Mouse (Mus musculus) heart, adult 18-20 months (tissue): ENCODE measurements at regions not wholly inside any gene's neighbourhood (a gene's known extent, or its start where the extent isn't known, plus 50 kb on each side); places are given as distances from the start of the nearest gene placed in this dataset.
"Not testable (repeated sequence)": the region's sequence is repeated elsewhere in the genome, so short reads cannot be mapped to it uniquely, and the experiment has no call there.

Experiments
- DNase-seq, 2 experiments: peaks; one replicate each; pipeline ENCODE4 v3.0.0; 2021 to 2022; ENCODE audit warnings: mixed read lengths in 1 of 2

DNA sequence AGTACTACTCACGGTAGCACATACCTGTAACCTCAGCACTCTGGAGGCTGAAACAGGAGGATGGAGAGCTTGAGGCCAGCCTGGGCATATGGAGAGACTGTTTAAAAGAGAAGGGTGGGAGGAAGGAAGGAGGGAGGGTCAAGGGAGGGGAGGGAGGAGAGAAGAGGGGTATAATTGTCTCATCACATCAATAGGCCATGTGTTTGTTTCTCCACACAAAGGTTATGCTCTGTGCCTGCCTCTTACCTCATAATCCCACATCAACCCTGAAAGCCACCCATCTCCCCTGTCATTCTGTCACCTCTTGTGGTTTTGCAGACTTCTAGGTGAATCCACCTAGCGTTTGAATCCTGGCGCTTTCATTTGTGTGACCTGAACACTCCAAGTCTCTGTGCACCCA is 210.3 kb downstream of the Trim29 start:
- no peak for DNase-seq

DNA sequence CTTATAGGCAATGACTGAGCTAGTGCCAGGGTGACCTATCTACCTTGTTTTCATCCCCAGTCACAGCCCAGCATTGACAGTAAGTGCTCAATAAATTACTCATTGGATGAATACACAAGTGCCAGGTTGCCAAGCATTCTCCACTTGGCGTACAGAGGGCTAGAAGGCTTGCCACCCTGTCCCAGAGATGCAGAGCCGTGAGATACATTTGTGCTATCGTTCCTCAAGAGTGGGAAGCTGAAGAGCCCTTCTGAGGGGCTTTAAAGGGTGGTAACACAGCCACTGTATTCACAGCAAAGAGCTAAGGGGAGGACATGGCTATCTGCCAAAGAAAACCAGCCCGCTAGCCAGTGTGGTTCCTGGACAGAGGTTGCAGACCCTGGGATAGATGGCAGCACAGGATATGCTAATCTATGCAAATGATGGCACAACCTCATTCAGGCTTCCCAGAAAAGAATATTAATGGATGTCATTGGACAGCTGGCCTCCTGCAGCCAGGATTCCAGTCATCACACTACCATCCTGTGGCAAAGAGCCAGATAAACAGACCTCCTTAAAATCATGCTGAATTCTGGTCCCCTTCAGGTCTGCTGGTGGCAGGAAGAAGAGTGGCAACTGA is 214.4 kb downstream of the Trim29 start:
- no peak for DNase-seq

DNA sequence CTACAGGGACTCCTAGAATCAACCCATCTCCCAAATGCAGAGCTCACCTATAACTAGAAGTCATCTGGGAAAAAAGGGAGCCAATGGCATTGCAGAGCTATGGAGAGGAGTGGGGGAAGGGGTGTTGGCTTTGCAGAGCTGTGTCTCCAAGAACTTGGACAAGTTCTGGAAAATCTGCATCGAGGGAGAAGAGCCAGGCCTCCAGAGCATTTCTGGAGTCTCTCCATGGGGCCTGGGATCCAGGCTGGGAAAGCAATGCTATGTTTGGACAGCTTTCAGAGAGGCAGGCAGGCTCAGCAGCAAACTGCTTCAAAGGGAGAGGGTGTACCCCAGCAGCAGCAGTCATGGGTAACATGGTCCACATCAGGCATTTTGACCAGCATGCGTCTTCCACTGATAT is 211.6 kb upstream of the Nectin1 start:
- no peak for DNase-seq

DNA sequence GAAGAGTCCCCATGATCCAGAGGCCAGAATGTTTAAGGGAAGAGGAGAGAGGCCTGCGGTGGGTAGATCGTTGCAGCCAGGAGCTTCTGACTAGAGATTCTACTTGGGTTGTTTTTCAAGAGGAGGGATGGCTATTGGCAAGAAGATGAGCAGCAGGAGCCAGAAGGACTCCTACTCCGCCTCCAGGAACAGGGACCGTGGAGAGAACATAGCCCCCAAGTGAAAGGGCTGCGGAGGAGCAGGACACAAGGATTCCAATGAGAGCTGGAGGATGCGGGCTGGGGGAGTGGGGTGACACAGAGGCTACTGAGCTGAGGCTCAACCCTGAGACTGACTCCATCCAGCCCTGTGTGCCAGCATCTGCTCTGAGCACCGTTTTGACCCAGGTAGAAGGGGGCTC is 207.8 kb upstream of the Nectin1 start:
- no peak for DNase-seq

DNA sequence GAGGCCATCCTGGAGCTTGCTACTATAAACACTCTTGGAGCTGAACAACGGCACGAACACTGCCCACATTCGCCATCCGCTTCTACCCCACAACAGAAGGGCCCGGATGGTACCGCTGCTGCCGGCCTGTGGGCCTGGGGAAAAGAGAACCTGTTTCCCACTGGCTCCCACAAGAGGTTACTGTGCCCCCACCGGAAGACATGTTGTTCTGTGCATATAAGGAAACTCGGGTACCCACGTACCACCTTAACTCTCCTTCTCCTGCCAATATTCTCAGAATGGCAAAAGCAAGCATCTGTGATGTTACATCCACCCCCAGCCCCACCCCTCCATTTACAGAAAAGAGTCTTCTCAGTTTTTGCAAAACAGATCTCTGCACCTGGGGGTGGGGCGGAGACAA is 206.7 kb upstream of the Nectin1 start:
- no peak for DNase-seq

DNA sequence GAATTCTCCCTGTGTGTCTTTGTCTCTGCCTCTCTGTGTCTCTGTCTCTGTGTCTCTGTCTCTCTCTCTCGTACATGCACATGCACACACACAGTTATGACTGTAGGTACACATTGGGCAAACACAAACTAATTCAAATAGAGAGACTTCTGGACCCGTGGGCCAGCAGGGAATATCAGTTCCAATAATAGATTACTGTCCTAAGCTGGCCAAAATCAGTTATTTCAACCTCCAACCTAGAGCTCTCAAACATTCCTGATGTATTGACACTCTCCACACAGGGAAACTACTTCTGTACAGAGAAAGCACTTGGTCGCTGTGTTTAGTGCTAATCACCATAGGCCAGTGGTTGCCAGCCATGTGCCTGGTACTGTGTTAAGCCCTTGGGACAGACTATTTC is 203.7 kb upstream of the Nectin1 start:
- DNase-seq = no peak

DNA sequence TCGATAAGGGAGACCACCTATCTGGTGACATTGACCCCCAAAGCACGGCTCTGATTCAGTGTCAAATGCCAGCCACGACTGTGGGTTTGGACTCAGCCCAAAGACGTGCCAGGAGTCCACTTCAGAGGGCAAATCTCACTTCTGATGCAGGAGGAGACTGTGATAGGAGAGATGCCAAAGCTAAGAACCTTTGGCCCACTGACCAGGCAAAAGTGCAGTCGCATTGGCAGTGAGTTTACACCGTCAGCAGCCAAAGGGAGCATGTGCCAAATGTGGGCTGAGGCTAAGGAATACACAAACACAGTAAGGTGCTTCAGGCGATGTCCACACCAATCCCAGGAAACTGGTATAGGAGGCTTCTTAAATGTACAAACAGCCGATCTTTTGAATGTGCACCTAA is 202.6 kb upstream of the Nectin1 start:
- peak; percentile 72 to 78 for DNase-seq

DNA sequence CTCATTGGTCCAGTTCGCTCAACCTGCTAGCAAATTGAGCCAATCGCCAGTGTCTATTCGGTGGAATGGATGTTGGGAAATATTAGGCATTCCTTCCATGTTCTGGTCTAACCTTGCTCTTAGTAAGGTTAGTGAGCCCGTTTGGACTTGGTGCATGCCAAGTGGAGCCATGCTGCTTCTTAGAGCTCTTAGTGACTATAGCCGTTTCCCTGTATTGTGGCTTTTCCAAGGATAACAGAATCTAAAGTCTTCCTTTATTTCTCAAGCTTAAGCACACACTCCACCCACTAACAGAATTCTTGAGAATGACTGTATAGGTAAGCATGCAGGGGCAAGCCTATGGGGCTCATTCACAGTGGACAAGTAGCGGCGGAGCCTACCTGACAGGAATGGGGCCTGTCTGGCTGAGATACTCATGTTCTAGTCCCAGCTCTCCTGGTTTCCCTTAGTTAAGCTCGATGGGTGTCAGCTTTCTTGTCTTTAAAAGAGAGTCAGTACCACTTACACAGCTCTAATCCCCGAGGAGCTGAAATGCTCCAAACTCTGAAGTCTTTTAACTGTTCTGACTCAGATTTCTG is 201.6 kb upstream of the Nectin1 start:
- no peak for DNase-seq

DNA sequence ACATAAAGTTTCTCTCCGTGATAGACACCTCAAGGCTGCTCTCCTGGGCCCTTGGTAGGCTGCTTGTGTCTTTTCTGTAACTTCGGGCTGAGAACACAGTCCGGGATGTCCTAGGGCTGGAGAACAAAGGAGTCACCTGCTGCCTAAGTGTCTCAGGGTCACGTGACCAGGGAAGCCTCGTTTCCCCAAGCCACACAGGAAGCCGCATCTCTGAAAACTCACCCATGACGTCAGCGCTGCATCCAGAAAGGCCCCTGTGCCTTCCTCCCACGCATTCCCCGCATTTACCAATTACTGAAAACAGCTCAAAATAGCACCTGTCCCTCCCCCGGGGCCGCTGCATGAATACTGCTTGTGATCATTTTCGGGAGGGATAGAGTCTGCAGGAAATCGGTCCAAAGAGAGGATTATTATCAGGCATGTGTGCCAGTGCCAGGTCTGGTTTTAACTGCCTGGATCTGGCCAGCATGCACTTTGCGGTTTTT is 198.7 kb upstream of the Nectin1 start:
- peak; percentile 8 to 22 for DNase-seq

DNA sequence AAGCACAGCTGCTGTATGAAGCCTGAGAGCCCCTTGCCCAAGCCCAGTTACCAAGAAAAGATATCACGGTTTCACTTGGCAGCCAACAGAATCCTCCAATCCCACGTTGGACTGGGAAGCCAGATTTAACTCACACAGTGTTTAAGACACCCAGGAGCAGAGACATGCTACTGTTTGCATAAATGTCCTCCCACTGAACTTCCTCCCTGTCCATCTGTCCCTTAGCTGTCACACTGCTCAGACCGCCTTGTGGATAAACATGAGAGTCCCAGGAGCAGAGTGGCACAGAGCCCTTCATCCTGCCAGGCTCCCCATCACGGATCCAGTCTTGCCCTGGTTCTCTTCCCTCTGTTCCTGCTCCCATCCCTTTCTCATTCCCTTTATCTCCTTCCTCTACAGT is 194.9 kb upstream of the Nectin1 start:
- DNase-seq = no peak

DNA sequence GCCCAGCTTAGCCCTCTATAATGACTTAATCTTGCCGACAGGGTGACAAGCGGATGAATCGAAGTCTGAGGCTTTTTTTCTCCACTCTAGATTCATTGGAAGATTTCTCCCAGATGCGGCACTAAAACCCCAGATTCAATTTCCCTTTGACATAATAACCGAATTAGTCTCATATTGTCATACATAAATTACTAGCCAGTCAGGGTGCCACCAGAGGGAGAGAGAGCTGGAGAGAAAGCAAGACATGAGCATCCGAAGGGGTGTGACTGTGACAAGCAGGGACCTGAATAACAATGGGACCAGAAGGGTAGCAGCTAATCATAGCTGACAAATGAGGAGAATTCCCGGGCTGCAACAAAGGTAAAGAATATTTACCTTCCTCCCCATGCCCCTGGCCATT is 194.5 kb upstream of the Nectin1 start:
- DNase-seq = no peak

DNA sequence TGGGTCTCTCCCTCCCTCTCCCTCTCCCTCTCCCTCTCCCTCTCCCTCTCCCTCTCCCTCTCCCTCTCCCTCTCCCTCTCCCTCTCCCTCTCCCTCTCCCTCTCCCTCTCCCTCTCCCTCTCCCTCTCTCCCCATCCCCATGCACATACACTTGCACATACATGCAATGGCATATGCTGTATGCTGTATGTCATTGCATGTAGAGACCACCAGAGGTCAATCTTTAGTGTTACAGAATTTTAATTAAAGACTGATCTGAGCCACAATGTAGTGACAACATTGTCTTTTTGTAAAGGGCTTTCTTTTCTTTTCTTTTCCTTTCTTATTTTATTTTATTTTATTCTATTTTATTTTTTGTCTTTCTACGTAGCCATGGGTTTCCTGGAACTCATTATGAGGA is 191.0 kb upstream of the Nectin1 start:
- not testable (repeated sequence) for DNase-seq

DNA sequence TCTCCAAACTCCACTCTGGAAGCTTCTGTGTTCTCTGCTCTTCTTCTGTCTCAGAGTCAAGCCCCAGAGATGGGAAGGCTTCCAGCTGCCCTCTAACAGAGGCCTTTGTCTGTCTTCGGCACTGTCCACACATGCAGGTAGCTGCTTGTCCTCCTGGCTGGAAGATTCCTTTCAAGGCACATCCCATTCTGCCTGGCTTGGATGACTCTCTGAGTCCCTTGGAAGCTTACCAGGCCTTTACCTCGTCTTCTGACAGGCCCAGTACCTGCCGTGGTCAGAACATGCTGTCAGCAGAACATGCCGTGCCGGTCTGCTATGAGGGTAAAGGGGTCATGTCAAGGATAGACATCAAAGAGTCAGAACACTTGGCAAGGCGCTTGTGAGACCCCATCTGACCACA is 181.8 kb upstream of the Nectin1 start:
- no peak for DNase-seq

DNA sequence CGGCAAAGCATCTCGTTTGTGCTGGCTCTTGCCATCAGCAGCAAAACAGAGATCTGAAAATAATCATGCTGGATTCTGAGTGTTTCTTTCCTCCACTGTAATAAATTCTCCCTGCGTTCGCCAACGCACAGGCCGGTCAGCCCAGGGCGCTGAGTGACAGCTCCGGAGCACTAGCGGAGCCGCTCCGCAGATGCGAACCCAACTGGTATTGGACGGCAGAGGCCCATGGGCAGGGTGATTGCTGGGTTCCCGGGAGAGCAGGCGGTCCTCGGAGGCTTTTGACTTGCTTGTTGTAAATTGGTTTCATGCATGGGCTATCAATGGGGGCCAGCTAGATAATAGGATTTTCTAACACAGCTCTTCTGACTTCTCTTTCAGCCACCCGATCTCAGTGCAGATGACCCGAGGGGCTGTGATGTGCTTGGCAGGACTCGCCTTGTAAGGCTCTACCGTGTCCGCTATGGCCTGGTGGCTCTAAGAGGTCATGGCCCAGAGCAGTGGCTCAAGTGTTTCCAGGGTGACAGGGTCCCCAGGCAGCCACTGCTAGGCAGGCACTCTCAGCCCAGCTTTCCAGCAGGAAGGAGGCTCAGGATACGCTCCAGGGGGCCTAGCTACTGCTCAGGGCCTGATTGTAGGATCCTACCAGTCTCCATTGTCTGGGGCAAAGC is 179.4 kb upstream of the Nectin1 start:
- no peak for DNase-seq

DNA sequence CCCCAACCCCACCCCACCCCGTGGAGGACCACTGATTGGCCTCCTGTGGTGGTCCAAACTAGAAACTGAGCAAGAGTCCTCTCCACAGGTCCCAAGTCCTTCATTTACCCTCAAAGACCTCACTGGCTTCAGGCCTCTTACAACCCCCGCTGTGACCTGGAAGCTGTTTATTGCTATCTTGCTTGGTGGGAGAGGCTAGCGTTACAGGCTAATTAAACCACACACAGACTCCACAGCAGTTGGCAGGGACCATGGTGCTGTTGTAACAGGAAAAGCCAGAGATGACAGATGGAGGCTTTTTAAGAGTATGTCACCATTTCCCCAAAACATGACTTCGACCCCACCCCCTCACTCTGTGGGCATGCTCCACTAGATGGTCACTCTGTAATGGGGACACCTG is 174.9 kb upstream of the Nectin1 start:
- no peak for DNase-seq

DNA sequence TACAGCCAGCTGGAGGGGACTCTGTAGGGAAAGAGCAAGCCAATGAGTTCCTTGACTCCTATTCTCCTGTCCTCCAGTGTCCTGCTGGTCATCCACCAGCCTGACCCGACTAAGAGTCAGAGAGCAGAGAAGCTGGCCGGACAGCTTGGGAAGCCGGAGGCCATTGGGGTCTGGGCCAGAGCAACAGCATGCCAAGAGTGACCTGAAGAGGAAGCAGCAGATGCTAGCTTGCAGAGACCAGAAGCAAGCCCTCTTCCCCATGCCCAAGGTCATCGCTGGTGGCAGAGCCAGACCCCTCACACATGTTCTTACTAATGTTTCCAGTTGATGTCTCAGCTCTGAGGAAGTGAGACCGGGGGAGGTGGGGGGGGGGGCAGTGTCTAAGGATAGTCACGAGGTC is 172.7 kb upstream of the Nectin1 start:
- peak; percentile 7 to 11 for DNase-seq

DNA sequence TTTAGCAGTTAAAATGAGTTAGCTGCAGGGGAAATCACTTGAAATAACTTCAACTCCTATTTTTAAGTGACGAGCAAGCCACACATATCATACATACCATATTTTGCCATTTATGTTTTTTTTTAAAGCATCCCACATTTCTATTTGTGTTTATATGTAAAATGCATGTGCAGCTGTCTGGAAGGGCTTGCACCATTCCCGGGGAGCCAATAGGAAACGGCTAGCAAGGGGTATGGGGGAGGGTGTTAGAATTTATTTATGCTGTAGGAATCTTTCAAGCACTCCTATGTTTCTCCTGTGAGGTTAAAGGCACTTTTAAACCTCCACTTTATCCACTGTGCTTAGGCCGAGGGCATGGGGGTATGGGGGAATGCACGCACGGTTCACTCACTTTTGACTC is 168.1 kb upstream of the Nectin1 start:
- DNase-seq = no peak

DNA sequence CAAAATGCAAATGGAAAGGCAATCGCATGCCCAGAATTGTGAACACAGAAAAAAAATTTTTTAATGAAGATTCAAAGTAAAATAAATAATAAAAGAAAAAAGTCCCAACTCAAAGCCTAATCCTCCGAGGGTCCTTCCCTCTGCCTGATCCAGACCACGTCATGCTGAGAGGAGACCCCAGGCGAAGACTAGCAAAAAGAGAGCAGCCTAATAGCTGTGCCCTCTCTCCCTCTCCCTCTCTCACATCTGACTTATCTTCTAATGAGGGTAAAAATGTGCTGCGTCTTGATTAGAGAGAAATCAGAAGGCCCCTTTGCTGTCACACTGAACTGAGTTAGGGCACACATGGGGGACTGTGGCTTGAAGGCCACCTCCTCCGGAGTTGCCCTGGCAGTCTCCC is 163.1 kb upstream of the Nectin1 start:
- DNase-seq = no peak

DNA sequence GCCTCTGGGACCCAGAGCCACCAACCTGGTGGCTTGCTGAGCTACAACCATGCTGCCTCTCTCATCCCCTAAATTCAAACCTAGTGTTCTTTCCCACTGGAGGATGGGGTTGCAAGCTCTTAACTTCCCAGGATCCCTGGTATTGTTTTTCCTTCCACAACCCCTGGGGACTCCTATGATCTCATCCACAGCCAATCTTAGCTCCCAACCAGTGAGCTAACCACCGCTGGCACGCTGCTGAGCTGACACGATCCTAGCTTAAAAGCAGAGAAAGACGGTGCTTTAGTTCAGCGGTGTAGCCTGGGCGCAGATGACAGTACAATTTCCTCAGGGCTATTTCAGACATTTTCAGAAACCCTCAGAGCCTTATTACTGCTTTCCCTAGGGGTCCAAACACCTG is 158.2 kb upstream of the Nectin1 start:
- DNase-seq = peak; percentile 32 to 61

DNA sequence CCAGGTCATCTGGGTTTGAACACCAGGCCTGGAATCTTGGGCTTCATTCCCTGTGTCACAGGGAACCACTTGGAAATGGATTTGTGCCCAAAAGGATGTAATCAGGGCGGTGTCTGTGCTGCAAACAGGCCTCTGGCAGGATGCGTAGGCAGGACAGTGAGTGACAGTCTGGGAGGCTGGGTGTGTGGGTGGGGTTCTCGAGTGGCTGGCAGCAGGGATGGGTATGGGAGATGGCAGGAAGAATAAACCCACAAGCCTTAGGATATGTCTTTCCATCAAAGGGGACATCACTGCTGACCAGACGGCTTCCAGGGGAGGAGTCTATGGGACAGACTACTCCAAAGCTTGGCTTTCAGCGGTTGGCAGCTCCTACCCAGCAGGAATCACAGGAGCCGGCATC is 150.5 kb upstream of the Nectin1 start:
- peak; percentile 14 to 27 for DNase-seq

DNA sequence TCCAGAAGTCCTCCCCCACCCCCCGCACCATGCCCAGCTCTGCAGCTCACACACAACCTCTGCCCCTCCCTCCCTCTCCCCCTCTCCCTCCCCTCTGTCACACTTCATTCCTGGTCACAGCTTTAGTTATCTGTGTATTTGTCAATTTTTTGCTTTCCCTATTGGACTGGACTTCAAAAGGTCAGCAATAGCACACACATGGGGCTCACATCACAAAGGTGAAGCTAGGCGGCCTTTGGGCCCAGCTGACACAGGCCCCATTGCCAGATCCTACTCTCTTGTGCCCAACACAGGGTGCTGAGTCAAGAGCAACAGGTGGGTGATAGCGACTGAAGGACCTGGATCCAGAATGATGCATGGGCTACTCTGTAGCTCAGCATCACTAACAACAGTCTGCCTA is 149.0 kb upstream of the Nectin1 start:
- no peak for DNase-seq

DNA sequence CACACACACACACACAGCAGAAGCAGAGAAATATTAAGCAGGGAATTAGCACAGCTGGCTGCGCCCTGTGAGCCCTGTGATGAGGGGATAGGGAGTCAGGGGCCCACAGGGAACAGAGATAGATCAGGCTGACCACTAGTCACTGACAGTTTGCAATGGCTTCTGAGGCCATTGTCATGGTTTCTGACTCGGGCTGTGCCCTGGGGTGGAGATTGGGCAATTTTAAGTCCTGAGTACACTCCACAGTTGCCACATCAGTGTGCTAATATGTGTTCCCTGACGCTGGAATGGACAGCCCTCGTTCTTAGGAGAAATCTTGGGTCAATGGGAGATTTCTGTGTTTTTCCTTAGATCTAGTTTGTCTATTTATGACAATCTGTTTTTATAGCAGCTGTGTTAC is 148.3 kb upstream of the Nectin1 start:
- no peak for DNase-seq

DNA sequence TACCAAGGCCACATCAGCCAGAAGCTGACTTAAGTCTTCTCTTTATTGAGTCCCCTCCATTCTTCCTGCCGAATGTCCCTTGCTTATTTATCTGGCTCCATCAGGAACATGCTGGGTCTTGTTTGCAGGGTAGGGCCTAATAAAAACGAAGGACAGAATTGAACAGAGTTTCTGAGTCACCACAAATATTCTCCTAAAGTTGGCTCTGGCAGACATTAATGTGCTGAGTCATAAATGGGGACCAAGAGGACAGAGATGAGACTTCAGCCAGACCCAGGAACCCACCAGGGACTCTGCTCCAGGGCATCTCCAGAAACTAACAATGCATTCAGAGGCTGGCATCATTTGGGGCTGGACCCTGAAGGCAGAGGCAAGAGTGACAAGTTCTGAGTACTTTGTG is 143.4 kb upstream of the Nectin1 start:
- no peak for DNase-seq

DNA sequence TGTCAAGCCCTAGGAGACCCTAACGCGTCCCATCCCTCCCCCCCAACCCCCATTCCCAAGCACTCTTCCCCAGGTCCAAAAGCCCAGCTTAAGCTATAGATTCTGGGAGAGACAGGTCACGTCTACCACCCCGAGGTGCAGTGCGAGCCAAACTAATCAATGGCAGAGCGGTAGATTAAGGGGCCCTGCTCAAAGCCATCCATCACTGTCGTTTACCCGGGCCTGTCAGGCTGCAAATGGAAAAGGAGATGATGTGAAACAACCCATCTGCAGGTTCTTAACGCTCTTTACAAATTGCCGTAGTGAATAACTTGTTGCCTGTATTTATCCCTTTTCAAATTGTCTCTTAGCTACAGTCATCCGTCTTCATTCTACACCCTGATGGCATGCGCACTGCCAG is 126.2 kb upstream of the Nectin1 start:
- no peak for DNase-seq
